Mouse (Mus musculus): ENCODE measurements around the gene Zfp646. TPM values are rescaled to one million over a fixed set of nuclear protein-coding genes. Genes with fewer than 3 reads are reported as not detected.

Zfp646 gene
- polyA plus RNA-seq, 1 experiment: 13.6 TPM

- H3K27ac ChIP-seq (ENCODE audit: insufficient read depth, low read depth, low read length): peak overlapping the region; percentile 48
- peaks cover 15% of the 10 kb centered on the region for H3K36me3 ChIP-seq (ENCODE audit: control insufficient read depth, insufficient read depth, low read length)
- TF ChIP-seq POLR2A (IDR thresholded peaks at IDR 0.05; ENCODE audit: low read depth, low read length) (no peak), CTCF (IDR thresholded peaks at IDR 0.05; ENCODE audit: extremely low read depth, insufficient read length, insufficient replicate concordance, low read depth, low read length) (no peak)
- H3K4me3 ChIP-seq (ENCODE audit: low read depth, low read length): peak overlapping the region; percentile 12; the same call in 1 of the 2 replicates
- peaks cover 51% of the 10 kb centered on the region for H3K4me1 ChIP-seq (ENCODE audit: control insufficient read depth, insufficient read depth, insufficient read length, low read length)
- H3K27me3 ChIP-seq (ENCODE audit: control insufficient read depth, insufficient read depth, low read length): no peaks in the 10 kb centered on the region
- 53% methylated on average over 11 of the region's 11 CpGs for WGBS
These were observed 50.8 kb downstream of the Zfp646 start for GRCm38 (mm10) chr7:127926846-127927245.

GRCm38 (mm10) chr7:127927726-127928125 lies 51.7 kb downstream of the Zfp646 start:
- Histone ChIP-seq H3K27ac (ENCODE audit: insufficient read depth, low read depth, low read length) (no peak overlapping the region), H3K27me3 (ENCODE audit: control insufficient read depth, insufficient read depth, low read length) (no peaks in the 10 kb centered on the region), H3K4me1 (ENCODE audit: control insufficient read depth, insufficient read depth, insufficient read length, low read length) (peaks cover 44% of the 10 kb centered on the region), H3K36me3 (ENCODE audit: control insufficient read depth, insufficient read depth, low read length) (peaks cover 15% of the 10 kb centered on the region), H3K4me3 (ENCODE audit: low read depth, low read length) (no peak overlapping the region)
- TF ChIP-seq POLR2A (IDR thresholded peaks at IDR 0.05; ENCODE audit: low read depth, low read length) (no peak), CTCF (IDR thresholded peaks at IDR 0.05; ENCODE audit: extremely low read depth, insufficient read length, insufficient replicate concordance, low read depth, low read length) (no peak)
- 86% methylated on average over 11 of the region's 11 CpGs for WGBS

- TF ChIP-seq CTCF (IDR thresholded peaks at IDR 0.05; ENCODE audit: extremely low read depth, insufficient read length, insufficient replicate concordance, low read depth, low read length): peak; percentile 23; the same call in 1 of the 2 replicates
- TF ChIP-seq POLR2A (IDR thresholded peaks at IDR 0.05; ENCODE audit: low read depth, low read length): no peak
- Histone ChIP-seq H3K36me3 (ENCODE audit: control insufficient read depth, insufficient read depth, low read length) (peaks cover 15% of the 10 kb centered on the region), H3K27ac (ENCODE audit: insufficient read depth, low read depth, low read length) (peak overlapping the region; percentile 29), H3K4me3 (ENCODE audit: low read depth, low read length) (peak overlapping the region; percentile 83), H3K4me1 (ENCODE audit: control insufficient read depth, insufficient read depth, insufficient read length, low read length) (peaks cover 39% of the 10 kb centered on the region), H3K27me3 (ENCODE audit: control insufficient read depth, insufficient read depth, low read length) (no peaks in the 10 kb centered on the region)
- 18% methylated on average over 5 of the region's 5 CpGs for WGBS
These were observed 52.6 kb downstream of the Zfp646 start for GRCm38 (mm10) chr7:127928596-127928995.

- peak within 1 kb of the TSS; percentile 83 for H3K4me3 ChIP-seq (ENCODE audit: low read depth, low read length)
- 11% methylated on average over 6 of the region's 6 CpGs for WGBS
These were observed 53.9 kb downstream of the Zfp646 start, which contains the start of gene Prss8 for GRCm38 (mm10) chr7:127929923-127930322. TSS of gene Prss8 (minus strand) at chr7:127930104.

GRCm38 (mm10) chr7:127930636-127931035 lies 54.6 kb downstream of the Zfp646 start:
- Histone ChIP-seq H3K4me1 (ENCODE audit: control insufficient read depth, insufficient read depth, insufficient read length, low read length) (peaks cover 31% of the 10 kb centered on the region), H3K27me3 (ENCODE audit: control insufficient read depth, insufficient read depth, low read length) (no peaks in the 10 kb centered on the region), H3K4me3 (ENCODE audit: low read depth, low read length) (no peak overlapping the region), H3K27ac (ENCODE audit: insufficient read depth, low read depth, low read length) (0 out of 2 replicates have a peak overlapping the region, but pooled peaks have one; percentile 3), H3K36me3 (ENCODE audit: control insufficient read depth, insufficient read depth, low read length) (peaks cover 10% of the 10 kb centered on the region)
- TF ChIP-seq CTCF (IDR thresholded peaks at IDR 0.05; ENCODE audit: extremely low read depth, insufficient read length, insufficient replicate concordance, low read depth, low read length) (no peak), POLR2A (IDR thresholded peaks at IDR 0.05; ENCODE audit: low read depth, low read length) (no peak)
- WGBS: 31% methylated on average over 5 of the region's 5 CpGs

More at GRCm38 (mm10) chr7:127929923-127930322, 53.9 kb downstream of the Zfp646 start, which contains the start of gene Prss8:
- Histone ChIP-seq H3K36me3 (ENCODE audit: control insufficient read depth, insufficient read depth, low read length) (peaks cover 10% of the 10 kb centered on the region), H3K27ac (ENCODE audit: insufficient read depth, low read depth, low read length) (peak within 1 kb of the TSS; percentile 29), H3K4me1 (ENCODE audit: control insufficient read depth, insufficient read depth, insufficient read length, low read length) (peaks cover 34% of the 10 kb centered on the region), H3K27me3 (ENCODE audit: control insufficient read depth, insufficient read depth, low read length) (no peaks in the 10 kb centered on the region)
- TF ChIP-seq POLR2A (IDR thresholded peaks at IDR 0.05; ENCODE audit: low read depth, low read length): peak; percentile 74; the same call in 1 of the 2 replicates
- TF ChIP-seq CTCF (IDR thresholded peaks at IDR 0.05; ENCODE audit: extremely low read depth, insufficient read length, insufficient replicate concordance, low read depth, low read length): no peak

- Histone ChIP-seq H3K4me1 (ENCODE audit: control insufficient read depth, insufficient read depth, insufficient read length, low read length) (peaks cover 29% of the 10 kb centered on the region), H3K36me3 (ENCODE audit: control insufficient read depth, insufficient read depth, low read length) (0 out of 2 replicates have a peak, but pooled peaks cover 2% of the 10 kb centered on the region), H3K27ac (ENCODE audit: insufficient read depth, low read depth, low read length) (no peak overlapping the region; the same call in 1 of the 2 replicates), H3K27me3 (ENCODE audit: control insufficient read depth, insufficient read depth, low read length) (no peaks in the 10 kb centered on the region), H3K4me3 (ENCODE audit: low read depth, low read length) (no peak overlapping the region)
- WGBS: 25% methylated on average over 13 of the region's 13 CpGs
- TF ChIP-seq POLR2A (IDR thresholded peaks at IDR 0.05; ENCODE audit: low read depth, low read length): no peak
- no peak for TF ChIP-seq CTCF (IDR thresholded peaks at IDR 0.05; ENCODE audit: extremely low read depth, insufficient read length, insufficient replicate concordance, low read depth, low read length)
These were observed 55.5 kb downstream of the Zfp646 start for GRCm38 (mm10) chr7:127931351-127932135.
